Mouse (Mus musculus) WW6 (cell line): ENCODE results near the gene Fam76b.
A peak's percentile ranks its signal among the peaks of the same experiment; 100 is the strongest.

Experiments used
- DNase-seq: peaks from one replicate; pipeline ENCODE4 v3.0.0-alpha.2; 2013; ENCODE audit warnings: low read depth, low spot score

Fam76b gene

DNA sequence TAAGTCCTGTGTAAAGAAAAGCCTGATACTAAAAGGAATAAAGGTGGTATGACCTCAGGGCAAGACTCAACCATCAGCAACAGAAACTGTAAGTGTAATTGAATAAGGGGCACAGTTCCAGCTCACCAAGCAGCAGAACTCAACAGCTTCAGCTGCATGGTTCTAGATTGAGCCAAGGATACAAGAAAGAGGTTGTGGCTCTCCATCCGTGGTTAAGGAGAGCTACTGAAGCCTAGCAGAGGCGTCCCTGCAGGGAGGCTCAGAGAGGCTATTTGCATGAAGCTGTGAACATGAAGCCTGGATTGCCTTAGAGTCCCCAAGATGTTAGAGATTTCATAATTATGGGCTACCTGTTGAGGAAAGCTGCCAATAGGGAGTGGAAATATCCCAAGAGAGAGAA is 40.1 kb downstream of the Fam76b start:
- DNase-seq, result no peak

DNA sequence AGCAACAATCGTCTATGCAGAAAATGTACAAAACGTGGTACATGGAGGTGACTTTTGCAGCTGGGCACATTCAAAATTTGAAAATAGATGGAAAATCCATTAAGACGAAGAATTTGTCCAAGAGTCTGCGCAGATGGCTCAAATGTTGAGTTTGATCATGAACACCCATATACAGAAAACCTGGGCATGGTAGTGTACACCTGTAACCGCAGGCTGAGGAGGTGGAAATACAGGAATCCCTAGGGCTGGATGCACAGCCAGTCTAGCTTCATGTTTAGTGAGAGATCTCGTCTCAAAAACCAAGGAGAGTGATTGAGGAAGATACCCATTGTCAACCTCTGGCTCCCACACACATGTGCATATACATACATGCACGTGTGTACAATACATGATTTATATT is 44.1 kb downstream of the Fam76b start:
- no peak for DNase-seq

DNA sequence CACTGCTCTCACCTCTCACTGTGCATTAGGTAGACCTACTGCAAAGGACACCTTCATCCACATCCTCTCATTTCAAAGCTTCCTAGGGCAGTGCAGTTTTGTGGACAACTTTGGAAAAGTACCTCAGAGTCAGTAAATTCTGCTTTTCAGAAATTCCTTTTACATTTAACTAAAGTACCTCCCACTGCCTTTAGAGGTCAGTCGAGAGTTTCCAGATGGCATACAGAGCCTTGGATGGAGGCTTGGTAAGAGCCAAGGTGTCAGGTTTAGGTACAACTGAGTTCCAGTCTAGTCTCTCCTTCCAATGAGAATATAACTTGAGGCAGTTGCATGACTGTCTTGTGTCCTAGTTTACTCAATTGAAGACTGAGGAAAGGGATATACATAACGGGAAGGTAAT is 46.8 kb downstream of the Fam76b start:
- DNase-seq, result no peak

DNA sequence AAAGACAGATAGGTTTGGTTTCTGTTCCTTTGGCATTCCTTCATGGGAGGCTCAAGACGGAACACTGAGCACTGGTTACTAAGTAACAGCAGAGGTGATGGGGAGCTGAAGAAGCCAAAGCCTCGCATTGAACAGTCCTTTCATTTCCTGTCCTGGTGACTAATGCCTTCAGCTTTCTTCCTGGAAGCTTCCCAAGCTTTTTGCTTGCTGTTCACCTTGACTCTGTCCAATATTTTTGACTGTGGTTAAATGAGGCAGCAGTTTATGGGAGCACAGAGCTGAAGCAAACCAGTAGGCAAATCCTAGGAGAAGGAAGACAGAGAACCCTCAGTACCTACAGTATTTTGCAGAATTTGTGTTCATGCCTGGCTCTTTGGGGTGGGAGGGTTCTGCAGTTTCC is 47.8 kb downstream of the Fam76b start:
- DNase-seq, result no peak

- DNase-seq, result no peak
Measured at GRCm38 (mm10) chr9:13880761-13881160, 53.2 kb downstream of the Fam76b start.

- DNase-seq, result no peak
Measured at GRCm38 (mm10) chr9:13882478-13882877, 55.0 kb downstream of the Fam76b start.

DNA sequence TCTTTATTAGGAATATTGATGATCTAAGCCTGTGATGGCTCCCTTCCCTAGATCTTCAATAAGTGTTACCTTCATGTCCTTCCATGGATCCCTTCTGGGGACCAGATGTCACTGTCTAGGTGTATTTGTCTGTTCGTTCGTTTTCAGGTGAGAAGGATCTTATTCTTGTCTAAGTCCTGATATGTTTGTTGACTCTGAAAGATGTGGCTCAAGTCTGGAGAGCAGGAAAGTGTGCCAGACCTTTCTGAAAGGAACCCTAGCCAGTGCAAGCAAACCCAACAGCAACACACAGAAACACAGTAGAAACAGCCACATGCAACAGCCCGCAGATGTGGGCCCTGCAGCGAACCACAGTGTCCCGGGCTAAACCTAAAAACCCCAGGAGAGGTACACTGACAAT is 61.5 kb downstream of the Fam76b start:
- no peak for DNase-seq

DNA sequence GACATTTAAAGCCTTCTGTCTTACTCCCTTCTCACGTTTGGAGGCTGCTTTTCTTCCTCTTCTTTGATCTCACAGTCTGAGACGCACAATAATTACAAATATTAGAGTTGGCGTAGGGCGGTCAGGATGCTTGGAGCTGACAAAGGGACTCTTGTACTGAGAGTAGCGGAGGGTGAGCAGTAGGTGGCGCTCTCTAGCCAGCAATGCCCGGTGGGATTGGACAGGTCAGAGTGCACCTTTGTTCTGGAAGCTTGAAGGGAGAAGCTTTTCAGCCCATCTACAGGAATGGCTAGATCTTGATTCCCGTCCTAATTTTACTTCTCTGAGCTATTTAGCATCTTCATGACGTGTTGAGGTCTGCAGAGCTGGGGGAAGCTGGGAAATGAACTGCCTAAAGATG is 62.1 kb downstream of the Fam76b start:
- DNase-seq, result peak; percentile 29

GRCm38 (mm10) chr9:13890171-13890570 is 62.7 kb downstream of the Fam76b start:
- DNase-seq, result no peak

GRCm38 (mm10) chr9:13891888-13892287 is 64.4 kb downstream of the Fam76b start:
- no peak for DNase-seq

DNA sequence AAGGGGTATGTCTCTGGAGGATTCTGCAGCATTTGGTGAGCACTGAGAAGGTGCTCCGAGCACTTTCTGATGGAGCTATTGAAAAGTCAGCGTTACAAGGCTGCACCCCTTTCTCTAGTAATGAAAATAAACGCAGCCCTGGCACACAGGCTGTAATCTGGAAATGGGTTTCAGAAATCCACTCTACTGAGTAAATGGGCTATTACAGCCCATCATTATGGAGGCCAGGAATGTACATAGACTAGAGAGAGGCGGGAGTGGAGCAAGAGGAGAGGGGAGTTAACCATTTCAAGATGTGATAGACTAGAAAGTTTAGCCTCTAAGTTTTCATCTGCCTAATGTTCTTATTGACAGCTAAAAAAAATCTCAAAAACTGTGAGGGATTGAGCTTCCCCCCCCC is 65.5 kb downstream of the Fam76b start:
- no peak for DNase-seq

GRCm38 (mm10) chr9:13894491-13894890 is 67.0 kb downstream of the Fam76b start:
- DNase-seq, result no peak

- DNase-seq, result no peak
Measured at GRCm38 (mm10) chr9:13894936-13895335, 67.4 kb downstream of the Fam76b start.

GRCm38 (mm10) chr9:13896055-13896454 is 68.5 kb downstream of the Fam76b start:
- DNase-seq, result no peak

GRCm38 (mm10) chr9:13898510-13899305 is 71.2 kb downstream of the Fam76b start:
- DNase-seq, result no peak

DNA sequence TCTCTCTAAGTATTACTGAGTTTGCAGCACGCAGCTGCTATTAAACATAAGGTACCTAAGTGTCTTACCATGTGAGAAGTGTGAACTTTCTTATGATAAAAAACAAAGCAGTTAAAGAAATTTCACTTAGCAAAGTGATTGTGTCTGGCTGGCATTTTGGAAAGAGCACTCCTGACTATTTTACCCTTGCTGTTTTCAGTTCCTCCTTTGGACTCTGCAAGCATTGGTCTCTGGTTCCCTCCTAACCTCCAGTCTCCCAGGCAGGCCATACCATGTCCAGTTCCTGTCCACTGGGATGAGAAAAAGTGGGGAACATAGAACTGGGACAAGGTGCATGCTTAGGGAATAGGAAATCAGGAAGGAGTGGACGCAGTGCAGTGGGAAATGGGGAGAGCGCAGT is 74.5 kb downstream of the Fam76b start:
- DNase-seq, result no peak

DNA sequence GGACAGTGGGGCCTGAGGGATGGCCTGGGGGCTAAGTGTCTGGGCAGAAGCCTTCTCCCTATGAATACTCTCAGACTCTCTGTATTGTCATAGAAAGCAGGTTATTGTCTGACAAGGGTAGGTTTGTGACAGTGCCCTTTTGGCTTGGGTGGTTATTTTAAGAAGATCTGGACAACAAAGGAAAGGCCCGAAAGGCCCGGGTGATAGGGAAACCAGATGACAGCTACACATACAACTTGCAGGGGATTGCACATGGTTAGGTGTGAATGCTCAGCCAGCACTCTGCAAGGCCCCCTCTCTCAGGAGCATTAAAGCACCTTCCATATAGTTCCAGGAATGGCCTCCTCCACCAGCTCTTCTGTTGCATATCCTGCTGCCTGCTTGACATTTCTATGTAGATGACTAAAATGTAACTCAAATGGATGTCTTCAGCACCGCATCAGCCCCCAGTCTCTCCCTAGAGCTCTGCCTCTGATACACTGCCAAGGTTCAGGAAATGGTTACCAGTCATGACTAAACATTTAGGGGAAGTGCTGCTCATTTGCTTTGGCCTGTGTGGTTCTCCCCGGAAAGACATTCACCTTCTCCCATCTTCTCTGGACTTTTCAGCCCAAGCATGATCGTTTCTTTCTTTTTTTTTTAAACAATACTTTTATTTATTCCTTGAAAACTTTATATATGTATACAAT is 76.7 kb downstream of the Fam76b start:
- DNase-seq, result no peak
